Mouse (Mus musculus) CH12.LX (cell line): Measurements from ENCODE around the gene Ppm1l. TPM values are rescaled to one million over a fixed set of nuclear protein-coding genes. Genes with fewer than 3 reads are reported as not detected.

Experiments
- DNase-seq: peaks from one replicate; pipeline ENCODE4 v3.0.0-alpha.2; 2013; ENCODE audit errors: extremely low read depth
- H3K27ac ChIP-seq: 2 replicates; pipeline ENCODE4 v1.5.1; 2012; ENCODE audit warnings: low read depth, mild to moderate bottlenecking, control low read depth, moderate library complexity; ENCODE audit not compliant: insufficient read depth
- H3K27me3 ChIP-seq: replicated peaks from 2 replicates; pipeline ENCODE3; 2012; ENCODE audit warnings: inconsistent platforms
- H3K36me3 ChIP-seq, 2 experiments: replicated peaks in 1 of 2; 2 replicates each; pipeline versions ENCODE3 to v1.6.1; 2012; ENCODE audit warnings: inconsistent platforms in 1 of 2, low read length in 1 of 2, mild to moderate bottlenecking in 1 of 2, mixed read lengths in 1 of 2, moderate library complexity in 1 of 2; ENCODE audit not compliant: control insufficient read depth in 1 of 2, insufficient read depth in 1 of 2
- H3K4me1 ChIP-seq, 2 experiments: 2 replicates each; pipeline ENCODE4 v1.6.1; 2012; ENCODE audit warnings: inconsistent platforms in 1 of 2, moderate library complexity in 1 of 2; ENCODE audit not compliant: insufficient read depth in 2 of 2, control insufficient read depth in 1 of 2
- H3K4me2 ChIP-seq: 2 replicates; pipeline ENCODE4 v1.6.1; 2012; ENCODE audit warnings: low read depth, mild to moderate bottlenecking, control low read depth; ENCODE audit not compliant: poor library complexity, insufficient read depth, severe bottlenecking
- H3K4me3 ChIP-seq, 3 experiments: fragments of 150-350 bp in 1 of 3; sonication (generic) in 1 of 3; replicated peaks in 1 of 3; 2 replicates each; pipeline versions ENCODE3 to v1.5.1; 2011 to 2012; ENCODE audit warnings: low read depth in 2 of 3, low read length in 2 of 3, mild to moderate bottlenecking in 2 of 3, moderate library complexity in 2 of 3, control low read depth in 1 of 3, improper control_type of control experiment in 1 of 3, inconsistent platforms in 1 of 3, mixed read lengths in 1 of 3; ENCODE audit not compliant: poor library complexity in 1 of 3
- H3K79me2 ChIP-seq: replicated peaks from 2 replicates; pipeline ENCODE4 v1.6.1; 2012; ENCODE audit warnings: mild to moderate bottlenecking, moderate library complexity; ENCODE audit not compliant: control insufficient read depth, poor library complexity, insufficient read depth, severe bottlenecking; ENCODE audit errors: extremely low read depth
- H3K9ac ChIP-seq: 2 replicates; pipeline ENCODE4 v1.6.1; 2012; ENCODE audit warnings: low read depth, mild to moderate bottlenecking, control low read depth, moderate library complexity; ENCODE audit not compliant: insufficient read depth
- H3K9me3 ChIP-seq: replicated peaks from 2 replicates; pipeline ENCODE3; 2012; ENCODE audit warnings: low read length, inconsistent platforms, mixed read lengths
- BHLHE40 ChIP-seq: IDR thresholded peaks from 2 replicates; pipeline ENCODE4 v1.6.1; 2011; ENCODE audit warnings: mild to moderate bottlenecking, low read depth, low read length, improper control_type of control experiment
- CHD1 ChIP-seq: IDR thresholded peaks from 2 replicates; pipeline ENCODE4 v1.6.1; 2012; ENCODE audit warnings: low read depth, low read length, improper control_type of control experiment, inconsistent platforms
- CHD2 ChIP-seq: IDR thresholded peaks from 2 replicates; pipeline ENCODE4 v1.6.1; 2011; ENCODE audit warnings: low read length, improper control_type of control experiment
- CTCF ChIP-seq, 2 experiments: IDR thresholded peaks in 1 of 2; conservative IDR thresholded peaks in 1 of 2; 2 replicates each; pipeline ENCODE4 v1.5.1; 2011 to 2012; ENCODE audit warnings: low read depth in 2 of 2, low read length in 2 of 2, improper control_type of control experiment in 1 of 2, inconsistent platforms in 1 of 2, mild to moderate bottlenecking in 1 of 2, moderate library complexity in 1 of 2
- E2F4 ChIP-seq: IDR thresholded peaks from 2 replicates; pipeline ENCODE4 v1.6.1; 2011; ENCODE audit warnings: low read depth, low read length, improper control_type of control experiment; ENCODE audit not compliant: insufficient replicate concordance
- ELF1 ChIP-seq: IDR thresholded peaks from 2 replicates; pipeline ENCODE4 v1.6.1; 2014; ENCODE audit warnings: low read depth, mild to moderate bottlenecking, inconsistent platforms, low read length, improper control_type of control experiment
- ETS1 ChIP-seq: conservative IDR thresholded peaks from 2 replicates; pipeline ENCODE4 v1.6.1; 2012; ENCODE audit warnings: low read depth, mild to moderate bottlenecking, inconsistent platforms, low read length, improper control_type of control experiment, moderate library complexity
- HCFC1 ChIP-seq: IDR thresholded peaks from 2 replicates; pipeline ENCODE4 v1.6.1; 2012; ENCODE audit warnings: low read depth, mild to moderate bottlenecking, inconsistent platforms, low read length, improper control_type of control experiment
- JUN ChIP-seq: IDR thresholded peaks from 2 replicates; pipeline ENCODE4 v1.6.1; 2011; ENCODE audit warnings: low read depth, mild to moderate bottlenecking, low read length, improper control_type of control experiment, moderate library complexity; ENCODE audit not compliant: insufficient read depth
- KAT2A ChIP-seq: IDR thresholded peaks from 2 replicates; pipeline ENCODE4 v1.6.1; 2012; ENCODE audit warnings: low read length, improper control_type of control experiment, inconsistent platforms; ENCODE audit not compliant: insufficient replicate concordance
- MAFK ChIP-seq: IDR thresholded peaks from 2 replicates; pipeline ENCODE4 v1.6.1; 2011; ENCODE audit warnings: low read length, improper control_type of control experiment; ENCODE audit not compliant: insufficient replicate concordance
- MXI1 ChIP-seq: IDR thresholded peaks from 2 replicates; pipeline ENCODE4 v1.6.1; 2011; ENCODE audit warnings: mild to moderate bottlenecking, low read depth, low read length, improper control_type of control experiment
- PAX5 ChIP-seq: IDR thresholded peaks from 2 replicates; pipeline ENCODE4 v1.6.1; 2012; ENCODE audit warnings: low read length, inconsistent platforms, mixed read lengths
- RCOR1 ChIP-seq: conservative IDR thresholded peaks from 2 replicates; pipeline ENCODE4 v1.6.1; 2012; ENCODE audit warnings: low read depth, mild to moderate bottlenecking, inconsistent platforms, low read length, improper control_type of control experiment
- SIN3A ChIP-seq: IDR thresholded peaks from 2 replicates; pipeline ENCODE4 v1.6.1; 2012; ENCODE audit warnings: low read length, improper control_type of control experiment, inconsistent platforms
- TBP ChIP-seq: conservative IDR thresholded peaks from 2 replicates; pipeline ENCODE4 v1.6.1; 2011; ENCODE audit warnings: low read depth, low read length, improper control_type of control experiment
- USF2 ChIP-seq: conservative IDR thresholded peaks from 2 replicates; pipeline ENCODE4 v1.6.1; 2011; ENCODE audit warnings: low read depth, low read length, improper control_type of control experiment
- ZKSCAN1 ChIP-seq: IDR thresholded peaks from 2 replicates; pipeline ENCODE4 v1.6.1; 2012; ENCODE audit warnings: low read depth, inconsistent platforms, low read length, improper control_type of control experiment, borderline replicate concordance
- ZMIZ1 ChIP-seq: IDR thresholded peaks from 2 replicates; pipeline ENCODE4 v1.6.1; 2012; ENCODE audit warnings: low read depth, mild to moderate bottlenecking, inconsistent platforms, low read length, improper control_type of control experiment
- ZNF384 ChIP-seq: IDR thresholded peaks from 2 replicates; pipeline ENCODE4 v1.6.1; 2012; ENCODE audit warnings: low read depth, low read length, improper control_type of control experiment, inconsistent platforms
- dilution Hi-C: fragments of 300-500 bp; cut with MboI; formaldehyde crosslinking; loops from 2 replicates; pipeline ENCODE4 v1.14.3; 2020; ENCODE audit warnings: low sequenced_read_pairs; ENCODE audit not compliant: extremely low pct_unique_long_range_greater_than_20kb, extremely low pct_ligation_motif_present
- in situ Hi-C: fragments of 300-500 bp; cut with MboI; formaldehyde crosslinking; loops from 3 replicates; pipeline ENCODE4 v1.14.3; 2019; ENCODE audit warnings: low sequenced_read_pairs, low pct_ligation_motif_present, low pct_unique_long_range_greater_than_20kb, mixed read lengths
- polyA plus RNA-seq: library from polyadenylated mRNA; unstranded; fragments of >175 nt; gene quantifications from 2 replicates; pipeline ENCODE4 v1.2.1, GENCODE M21; 2012; ENCODE audit warnings: low read depth; ENCODE audit not compliant: insufficient read length
- total RNA-seq, 2 experiments: library from RNA; depleted of rRNA; stranded (reverse); fragments of 300-350 nt in 1 of 2; fragments of >200 nt in 1 of 2; gene quantifications; 2 replicates each; pipeline ENCODE4 v1.2.3; 2012 to 2014

The Ppm1l gene
- total and polyA plus RNA-seq, 3 experiments = 0.68 to 2.4 (median 1.7) TPM

DNA sequence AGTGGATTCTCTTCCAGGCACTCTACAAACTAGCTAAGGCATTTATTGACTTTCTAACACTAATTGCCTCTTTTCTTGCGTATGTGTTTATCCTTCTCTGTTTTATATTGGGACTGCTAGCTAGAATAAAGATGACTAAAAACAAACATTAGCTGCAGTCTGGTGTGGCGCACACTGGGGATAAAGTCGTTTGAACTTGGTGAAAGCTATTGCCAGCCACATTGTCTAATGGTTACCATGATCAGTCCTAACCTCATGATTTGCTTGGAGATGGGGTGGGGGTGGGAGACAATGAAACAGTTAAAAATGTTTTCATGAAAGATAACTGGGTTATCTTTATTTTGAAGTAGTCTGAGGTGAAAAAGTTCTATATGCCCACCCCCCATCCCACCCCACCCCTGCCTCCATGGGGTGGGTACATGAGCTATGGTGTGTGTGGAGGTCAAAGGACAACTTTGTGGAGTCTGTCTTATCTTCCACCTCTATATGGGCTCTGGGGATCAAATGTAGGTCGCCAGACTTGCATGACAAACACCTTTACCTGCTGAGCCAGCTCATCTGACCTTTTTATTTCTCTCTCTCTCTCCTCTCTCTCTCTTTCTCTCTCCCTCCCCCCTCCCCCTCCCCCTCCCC is 43.7 kb downstream of the Ppm1l start:
- no peak overlapping the region for H3K27ac ChIP-seq
- no peak for DNase-seq
- H3K36me3 ChIP-seq = no peaks in the 10 kb centered on the region
- no peaks in the 10 kb centered on the region for H3K9me3 ChIP-seq
- TF ChIP-seq CTCF (conservative IDR thresholded peaks at IDR 0.05 in 1 of 2, IDR thresholded peaks at IDR 0.05 in 1 of 2; ENCODE audit: low read depth in 2 of 2, low read length in 2 of 2) (no peak), CHD1 (no peak), SIN3A (no peak), ETS1 (no peak)
- H3K4me2 ChIP-seq = no peak overlapping the region
- no peaks in the 10 kb centered on the region for H3K27me3 ChIP-seq
- H3K4me3 ChIP-seq = no peak overlapping the region
- no peaks in the 10 kb centered on the region for H3K79me2 ChIP-seq
- no peak overlapping the region for H3K9ac ChIP-seq
- dilution Hi-C loops (no loop called here), in situ Hi-C loops (no loop called here)
- no peaks in the 10 kb centered on the region for H3K4me1 ChIP-seq

DNA sequence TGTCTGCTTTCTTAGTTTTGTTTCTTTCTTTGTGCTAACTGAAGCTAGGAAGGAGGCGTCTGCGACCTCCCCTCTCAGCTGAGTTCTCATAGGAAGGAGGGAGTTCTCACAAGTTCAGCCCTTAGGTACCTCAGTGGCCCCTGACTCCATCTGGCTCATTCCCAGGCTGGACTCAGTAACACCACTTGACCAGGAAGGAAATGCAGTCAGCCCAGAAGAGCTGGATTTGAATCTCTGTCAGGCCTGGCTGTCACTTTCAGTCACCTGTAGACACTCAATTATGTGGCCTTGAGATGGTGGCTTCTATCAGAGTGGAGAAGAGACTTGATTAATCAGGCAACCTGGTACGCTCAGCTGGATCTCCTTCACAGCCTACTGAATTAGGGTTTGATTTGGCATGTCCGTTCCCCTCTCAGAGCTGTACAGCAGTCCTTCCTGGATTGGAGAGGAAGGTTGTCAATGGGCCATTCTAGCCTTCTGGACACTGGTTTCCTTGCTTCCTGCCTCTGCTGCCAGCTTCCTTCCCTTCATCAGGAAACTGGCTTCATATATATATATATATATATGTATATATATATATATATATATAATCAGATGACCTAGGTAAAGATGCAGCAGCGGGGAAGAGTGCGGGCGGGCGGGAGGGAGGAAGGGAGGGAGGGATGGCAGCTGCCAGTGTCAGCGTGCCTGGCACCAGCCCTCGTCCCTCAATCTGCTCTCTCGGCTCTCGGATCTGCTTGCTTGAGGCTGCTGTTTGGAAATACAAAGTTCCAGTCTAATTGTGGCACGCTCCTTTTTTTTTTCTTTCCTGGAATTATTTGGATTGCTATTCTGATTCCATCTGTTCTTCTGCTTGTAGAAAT is 45.1 kb downstream of the Ppm1l start:
- dilution Hi-C loops = no loop called here
- no peak for TF ChIP-seq ZMIZ1
- no peak for TF ChIP-seq HCFC1
- no peak for TF ChIP-seq PAX5
- TF ChIP-seq BHLHE40 = no peak
- no peak for TF ChIP-seq RCOR1
- no peak for TF ChIP-seq TBP
- no peak for TF ChIP-seq E2F4
- no peak for TF ChIP-seq USF2
- TF ChIP-seq JUN = no peak
- no peak for TF ChIP-seq SIN3A
- TF ChIP-seq ZNF384 = no peak
- TF ChIP-seq MAFK = no peak
- no peak for TF ChIP-seq ELF1
- no peak for TF ChIP-seq CHD1
- TF ChIP-seq KAT2A = no peak
- TF ChIP-seq MXI1 = no peak
- no peak for TF ChIP-seq ZKSCAN1
- TF ChIP-seq CHD2 = no peak
- Histone ChIP-seq H3K4me2 (no peak overlapping the region), H3K4me1 (no peaks in the 10 kb centered on the region), H3K9me3 (no peaks in the 10 kb centered on the region), H3K4me3 (no peak overlapping the region), H3K27ac (no peak overlapping the region), H3K36me3 (no peaks in the 10 kb centered on the region), H3K9ac (no peak overlapping the region), H3K27me3 (no peaks in the 10 kb centered on the region), H3K79me2 (no peaks in the 10 kb centered on the region)
- in situ Hi-C loops = no loop called here
- DNase-seq = no peak
